ENCODE assay signal across 16 mouse cellular contexts in genomic region chr8:107117019-107117418, GRCm38 (mm10). TPM values are rescaled to one million over a fixed set of nuclear protein-coding genes. Genes with fewer than 3 reads are reported as not detected.
DNase-seq lines count a peak whose midpoint lies in the region; ATAC-seq lines count a peak whose summit lies in the region.
"Had no signal": no experiment of that assay in that cellular context is flagged by ENCODE, and none has a peak within 500 bp of the region (broad histone marks: within the 10 kb centered on the region; RNA-seq: fewer than 3 reads in every experiment).

No protein-coding gene starts in this region.

- no peak overlapping the region for H3K4me3 ChIP-seq in midbrain, embryonic 11.5 days (ENCODE audit: low read depth, low read length)
- H3K4me3 ChIP-seq in midbrain, embryonic 13.5 days (replicated peaks) = no peak overlapping the region
- no peak overlapping the region for H3K4me3 ChIP-seq in kidney, embryonic 15.5 days (replicated peaks)
- H3K4me3 ChIP-seq in lung, embryonic 16.5 days (ENCODE audit: low read length) = no peak overlapping the region
- no peak overlapping the region for H3K4me3 ChIP-seq in hindbrain, embryonic 13.5 days
- H3K4me3 ChIP-seq: embryonic facial prominence, embryonic 13.5 days; liver, embryonic 13.5 days; midbrain, embryonic 15.5 days had no signal

- no peaks in the 10 kb centered on the region for H3K9me3 ChIP-seq in midbrain, embryonic 11.5 days (ENCODE audit: control insufficient read depth, low read length)
- H3K9me3 ChIP-seq in midbrain, embryonic 13.5 days = no peaks in the 10 kb centered on the region
- no peaks in the 10 kb centered on the region for H3K9me3 ChIP-seq in kidney, embryonic 15.5 days (replicated peaks)
- H3K9me3 ChIP-seq in lung, embryonic 16.5 days (ENCODE audit: control insufficient read depth, low read length) = no peaks in the 10 kb centered on the region
- H3K9me3 ChIP-seq in hindbrain, embryonic 13.5 days = no peaks in the 10 kb centered on the region
- H3K9me3 ChIP-seq: embryonic facial prominence, embryonic 13.5 days; liver, embryonic 13.5 days; midbrain, embryonic 15.5 days had no signal

- peaks cover 3% of the 10 kb centered on the region; the same call in 1 of the 2 replicates for H3K4me1 ChIP-seq in midbrain, embryonic 11.5 days (ENCODE audit: control insufficient read depth, insufficient read depth, low read length)
- H3K4me1 ChIP-seq in midbrain, embryonic 13.5 days (replicated peaks) = peaks cover 9% of the 10 kb centered on the region; the same call in 1 of the 2 replicates
- H3K4me1 ChIP-seq in kidney, embryonic 15.5 days = peaks cover 68% of the 10 kb centered on the region
- peaks cover 14% of the 10 kb centered on the region for H3K4me1 ChIP-seq in lung, embryonic 16.5 days (replicated peaks; ENCODE audit: control insufficient read depth, insufficient read depth, low read length)
- peaks cover 12% of the 10 kb centered on the region for H3K4me1 ChIP-seq in hindbrain, embryonic 13.5 days (replicated peaks)

- H3K27me3 ChIP-seq in midbrain, embryonic 11.5 days (ENCODE audit: control insufficient read depth, insufficient read depth, low read length) = no peaks in the 10 kb centered on the region; the same call in 1 of the 2 replicates
- no peaks in the 10 kb centered on the region for H3K27me3 ChIP-seq in midbrain, embryonic 13.5 days
- no peaks in the 10 kb centered on the region for H3K27me3 ChIP-seq in kidney, embryonic 15.5 days
- no peaks in the 10 kb centered on the region for H3K27me3 ChIP-seq in lung, embryonic 16.5 days (ENCODE audit: control insufficient read depth, insufficient read depth, low read depth, low read length)
- no peaks in the 10 kb centered on the region for H3K27me3 ChIP-seq in hindbrain, embryonic 13.5 days
- H3K27me3 ChIP-seq: embryonic facial prominence, embryonic 13.5 days; liver, embryonic 13.5 days; midbrain, embryonic 15.5 days had no signal

- H3K9ac ChIP-seq in midbrain, embryonic 11.5 days (ENCODE audit: low read length) = no peak overlapping the region
- H3K9ac ChIP-seq in midbrain, embryonic 13.5 days (replicated peaks) = no peak overlapping the region
- H3K9ac ChIP-seq in kidney, embryonic 15.5 days = no peak overlapping the region
- no peak overlapping the region for H3K9ac ChIP-seq in lung, embryonic 16.5 days (ENCODE audit: low read length)
- no peak overlapping the region for H3K9ac ChIP-seq in hindbrain, embryonic 13.5 days
- H3K9ac ChIP-seq: embryonic facial prominence, embryonic 13.5 days; forebrain, postnatal 0 days; liver, embryonic 13.5 days; midbrain, embryonic 15.5 days had no signal

- no peak overlapping the region for H3K4me2 ChIP-seq in midbrain, embryonic 11.5 days
- H3K4me2 ChIP-seq in midbrain, embryonic 13.5 days (replicated peaks) = no peak overlapping the region
- no peak overlapping the region for H3K4me2 ChIP-seq in kidney, embryonic 15.5 days
- no peak overlapping the region for H3K4me2 ChIP-seq in lung, embryonic 16.5 days (ENCODE audit: low read depth, low read length)
- H3K4me2 ChIP-seq in hindbrain, embryonic 13.5 days = no peak overlapping the region
- H3K4me2 ChIP-seq: embryonic facial prominence, embryonic 13.5 days; liver, embryonic 13.5 days; midbrain, embryonic 15.5 days had no signal

- WGBS in midbrain, embryonic 11.5 days = 66% methylated on average over 2 of the region's 2 CpGs
- WGBS in midbrain, embryonic 13.5 days = 50% methylated on average over 2 of the region's 2 CpGs
- WGBS in kidney, embryonic 15.5 days = 36% methylated on average over 2 of the region's 2 CpGs
- 17% methylated on average over 2 of the region's 2 CpGs for WGBS in lung, embryonic 16.5 days
- 30% methylated on average over 2 of the region's 2 CpGs for WGBS in hindbrain, embryonic 13.5 days

- no peak for ATAC-seq in midbrain, embryonic 11.5 days (ENCODE audit: low FRiP score)
- ATAC-seq in midbrain, embryonic 13.5 days = no peak
- peak; percentile 63; the same call in 1 of the 2 replicates for ATAC-seq in kidney, embryonic 15.5 days (replicated peaks; ENCODE audit: low FRiP score)
- peak; percentile 72 for ATAC-seq in lung, embryonic 16.5 days (ENCODE audit: low read depth)
- no peak for ATAC-seq in hindbrain, embryonic 13.5 days (ENCODE audit: low FRiP score)
- ATAC-seq: forebrain, postnatal 0 days; midbrain, embryonic 15.5 days had no signal

- no peaks in the 10 kb centered on the region for H3K36me3 ChIP-seq in midbrain, embryonic 11.5 days (ENCODE audit: control insufficient read depth, insufficient read depth, low read length)
- no peaks in the 10 kb centered on the region for H3K36me3 ChIP-seq in midbrain, embryonic 13.5 days
- H3K36me3 ChIP-seq in kidney, embryonic 15.5 days = no peaks in the 10 kb centered on the region
- no peaks in the 10 kb centered on the region for H3K36me3 ChIP-seq in lung, embryonic 16.5 days (ENCODE audit: control insufficient read depth, insufficient read depth, low read length)
- H3K36me3 ChIP-seq in hindbrain, embryonic 13.5 days = no peaks in the 10 kb centered on the region
- H3K36me3 ChIP-seq: embryonic facial prominence, embryonic 13.5 days; liver, embryonic 13.5 days; midbrain, embryonic 15.5 days had no signal

- H3K27ac ChIP-seq in midbrain, embryonic 11.5 days (ENCODE audit: low read depth, low read length) = no peak overlapping the region
- no peak overlapping the region for H3K27ac ChIP-seq in midbrain, embryonic 13.5 days
- H3K27ac ChIP-seq in kidney, embryonic 15.5 days = peak overlapping the region; percentile 87
- H3K27ac ChIP-seq in lung, embryonic 16.5 days (ENCODE audit: low read length) = no peak overlapping the region
- H3K27ac ChIP-seq in hindbrain, embryonic 13.5 days = no peak overlapping the region
- H3K27ac ChIP-seq: embryonic facial prominence, embryonic 13.5 days; liver, embryonic 13.5 days; midbrain, embryonic 15.5 days had no signal

- DNase-seq in midbrain, embryonic 11.5 days (ENCODE audit: low spot score, missing footprints) = peak; percentile 60
- no peak for DNase-seq in layer of hippocampus, postnatal 36 days
- DNase-seq in cerebellum, adult 18-20 months = no peak
- no peak for DNase-seq in urinary bladder, adult 2 months (ENCODE audit: low spot score)
- DNase-seq: cerebellum, adult 2 months; forebrain, postnatal 0 days; heart, postnatal 36 days; liver, embryonic 13.5 days; right cerebral cortex, adult 18-20 months had no signal

RNA-seq across cellular contexts. Expression of gene Terf2, which starts 20.7 kb away (rescaled TPM):
- polyA plus RNA-seq in midbrain, embryonic 11.5 days (2014; fragmentation: Nextera tagmentation; extraction: Ambion mirVana) = 16.4 and 16.6 TPM in 2 replicates
- 26.9 and 29.3 TPM in 2 replicates for polyA plus RNA-seq in midbrain, embryonic 13.5 days (2015; fragmentation: Nextera tagmentation; extraction: Ambion mirVana)
- polyA plus RNA-seq in kidney, embryonic 15.5 days (2015; fragmentation: Nextera tagmentation; extraction: Ambion mirVana) = 17.5 and 18.2 TPM in 2 replicates
- polyA plus RNA-seq in lung, embryonic 16.5 days (2015; fragmentation: Nextera tagmentation; extraction: Ambion mirVana) = 16.8 and 18.4 TPM in 2 replicates
- 10 to 100 TPM; 31.9 to 32.0 TPM for total RNA-seq in layer of hippocampus, postnatal 36 days (2021)
- 28.3 and 28.8 TPM in 2 replicates for polyA plus RNA-seq in hindbrain, embryonic 13.5 days (2015; fragmentation: Nextera tagmentation; extraction: Ambion mirVana)
- polyA plus RNA-seq in urinary bladder, adult 2 months (2012; rRNA removed) = 18.5 and 22.1 TPM in 2 replicates

RNA-seq across cellular contexts. Expression of gene Cyb5b, which starts 33.4 kb away (rescaled TPM):
- polyA plus RNA-seq in midbrain, embryonic 11.5 days (2014; fragmentation: Nextera tagmentation; extraction: Ambion mirVana) = 177 and 192 TPM in 2 replicates
- 114 and 116 TPM in 2 replicates for polyA plus RNA-seq in midbrain, embryonic 13.5 days (2015; fragmentation: Nextera tagmentation; extraction: Ambion mirVana)
- polyA plus RNA-seq in kidney, embryonic 15.5 days (2015; fragmentation: Nextera tagmentation; extraction: Ambion mirVana) = 131 and 133 TPM in 2 replicates
- 76.5 and 84.0 TPM in 2 replicates for polyA plus RNA-seq in lung, embryonic 16.5 days (2015; fragmentation: Nextera tagmentation; extraction: Ambion mirVana)
- 100 to 1,000 TPM; 106 to 109 TPM for total RNA-seq in layer of hippocampus, postnatal 36 days (2021)
- 102 TPM in 2 replicates for polyA plus RNA-seq in hindbrain, embryonic 13.5 days (2015; fragmentation: Nextera tagmentation; extraction: Ambion mirVana)
- polyA plus RNA-seq in urinary bladder, adult 2 months (2012; rRNA removed) = 136 and 138 TPM in 2 replicates

RNA-seq across cellular contexts. Expression of gene Tmed6, which starts 51.6 kb away (rescaled TPM):
- polyA plus RNA-seq in midbrain, embryonic 11.5 days (2014; fragmentation: Nextera tagmentation; extraction: Ambion mirVana) = not detected in 2 replicates
- polyA plus RNA-seq in midbrain, embryonic 13.5 days (2015; fragmentation: Nextera tagmentation; extraction: Ambion mirVana) = not detected in 2 replicates
- 23.2 and 23.8 TPM in 2 replicates for polyA plus RNA-seq in kidney, embryonic 15.5 days (2015; fragmentation: Nextera tagmentation; extraction: Ambion mirVana)
- polyA plus RNA-seq in lung, embryonic 16.5 days (2015; fragmentation: Nextera tagmentation; extraction: Ambion mirVana) = 1.7 and 1.9 TPM in 2 replicates
- total RNA-seq in layer of hippocampus, postnatal 36 days (2021) = not detected
- not detected in 2 replicates for polyA plus RNA-seq in hindbrain, embryonic 13.5 days (2015; fragmentation: Nextera tagmentation; extraction: Ambion mirVana)
- polyA plus RNA-seq in urinary bladder, adult 2 months (2012; rRNA removed) = not detected in 2 replicates
- total RNA-seq: forebrain, postnatal 0 days; heart, postnatal 36 days had no signal
- polyA plus RNA-seq: cerebellum, adult 2 months; embryonic facial prominence, embryonic 13.5 days; forebrain, postnatal 0 days; midbrain, embryonic 15.5 days; neural tube, embryonic 14.5 days had no signal

Comparison
In these comparisons a context has a peak if more than half of its experiments do, and no peak if none do; other contexts are left out.
1. ATAC-seq: peak in kidney, embryonic 15.5 days (single experiment) and lung, embryonic 16.5 days (single experiment); none in midbrain, embryonic 11.5 days (single experiment), midbrain, embryonic 13.5 days (single experiment) and hindbrain, embryonic 13.5 days (single experiment).